Mouse (Mus musculus) cerebellum, postnatal 10 days (tissue): ENCODE measurements around the gene Pde4d.

Experiments
- DNase-seq, 2 experiments: peaks; one replicate each; pipeline ENCODE4 v3.0.0; 2021; ENCODE audit warnings: mixed read lengths in 2 of 2

Gene Pde4d

GRCm38 (mm10) chr13:108599186-108599900, 149.6 kb downstream of the Pde4d start:
- DNase-seq = peak; percentile 55 to 66

GRCm38 (mm10) chr13:108601021-108601420, 151.3 kb downstream of the Pde4d start:
- peak; percentile 56 to 57 for DNase-seq

GRCm38 (mm10) chr13:108603502-108603901, 153.8 kb downstream of the Pde4d start:
- no peak for DNase-seq

GRCm38 (mm10) chr13:108604213-108604612, 154.5 kb downstream of the Pde4d start:
- no peak for DNase-seq

- DNase-seq = no peak
Measured at GRCm38 (mm10) chr13:108618207-108618606, 168.5 kb downstream of the Pde4d start.

GRCm38 (mm10) chr13:108622681-108623080, 172.9 kb downstream of the Pde4d start:
- DNase-seq = no peak

- no peak for DNase-seq
Measured at GRCm38 (mm10) chr13:108623929-108624328, 174.2 kb downstream of the Pde4d start.

GRCm38 (mm10) chr13:108626166-108626565, 176.4 kb downstream of the Pde4d start:
- DNase-seq = no peak

- no peak for DNase-seq
Measured at GRCm38 (mm10) chr13:108628501-108628900, 178.8 kb downstream of the Pde4d start.

GRCm38 (mm10) chr13:108630576-108630975, 180.8 kb downstream of the Pde4d start:
- no peak for DNase-seq

GRCm38 (mm10) chr13:108631222-108631621, 181.5 kb downstream of the Pde4d start:
- DNase-seq = peak in 1 of 2 experiments; percentile 11

GRCm38 (mm10) chr13:108636526-108636925, 186.8 kb downstream of the Pde4d start:
- peak in 1 of 2 experiments; percentile 15 for DNase-seq

- no peak for DNase-seq
Measured at GRCm38 (mm10) chr13:108642259-108642658, 192.5 kb downstream of the Pde4d start.

GRCm38 (mm10) chr13:108646801-108647200, 197.1 kb downstream of the Pde4d start:
- DNase-seq = no peak

GRCm38 (mm10) chr13:108647239-108647638, 197.5 kb downstream of the Pde4d start:
- DNase-seq = no peak

GRCm38 (mm10) chr13:108654026-108654723, 204.4 kb downstream of the Pde4d start:
- no peak for DNase-seq

GRCm38 (mm10) chr13:108666579-108666978, 216.8 kb downstream of the Pde4d start:
- DNase-seq = no peak

- DNase-seq = no peak
Measured at GRCm38 (mm10) chr13:108667077-108667476, 217.3 kb downstream of the Pde4d start.

GRCm38 (mm10) chr13:108677056-108677455, 227.3 kb downstream of the Pde4d start:
- DNase-seq = no peak

- DNase-seq = no peak
Measured at GRCm38 (mm10) chr13:108683018-108683417, 233.3 kb downstream of the Pde4d start.

GRCm38 (mm10) chr13:108685817-108686216, 236.1 kb downstream of the Pde4d start:
- peak; percentile 37 to 54 for DNase-seq

- no peak for DNase-seq
Measured at GRCm38 (mm10) chr13:108686262-108686661, 236.5 kb downstream of the Pde4d start.

- DNase-seq = no peak
Measured at GRCm38 (mm10) chr13:108686807-108687206, 237.1 kb downstream of the Pde4d start.

GRCm38 (mm10) chr13:108692883-108693550, 243.3 kb downstream of the Pde4d start:
- peak in 1 of 2 experiments; percentile 3 for DNase-seq
